Mouse (Mus musculus): Measurements from ENCODE around the gene Klhl36.

Klhl36 gene

DNA sequence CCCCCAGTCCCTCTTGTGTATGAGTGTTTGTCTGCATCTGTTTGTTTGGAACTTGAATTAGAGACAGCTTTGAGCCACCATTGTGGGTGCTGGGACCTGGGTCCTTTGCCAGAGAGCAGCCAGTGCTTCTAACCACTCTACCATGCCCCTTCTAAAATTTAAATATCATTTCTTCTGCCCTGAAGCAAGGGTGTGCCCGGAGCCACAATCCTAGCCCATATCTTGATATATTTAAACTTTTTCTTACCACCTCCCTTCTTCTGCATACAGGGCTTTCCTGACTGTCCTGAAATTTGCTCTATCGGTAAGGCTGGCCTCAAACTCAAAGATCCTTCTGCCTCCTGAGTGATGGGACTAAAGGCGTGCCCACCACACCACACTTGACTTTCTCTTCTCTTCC is 55.3 kb downstream of the Klhl36 start:
- ATAC-seq (ENCODE audit: insufficient number of reproducible peaks, low FRiP score, low TSS enrichment), result no peak

DNA sequence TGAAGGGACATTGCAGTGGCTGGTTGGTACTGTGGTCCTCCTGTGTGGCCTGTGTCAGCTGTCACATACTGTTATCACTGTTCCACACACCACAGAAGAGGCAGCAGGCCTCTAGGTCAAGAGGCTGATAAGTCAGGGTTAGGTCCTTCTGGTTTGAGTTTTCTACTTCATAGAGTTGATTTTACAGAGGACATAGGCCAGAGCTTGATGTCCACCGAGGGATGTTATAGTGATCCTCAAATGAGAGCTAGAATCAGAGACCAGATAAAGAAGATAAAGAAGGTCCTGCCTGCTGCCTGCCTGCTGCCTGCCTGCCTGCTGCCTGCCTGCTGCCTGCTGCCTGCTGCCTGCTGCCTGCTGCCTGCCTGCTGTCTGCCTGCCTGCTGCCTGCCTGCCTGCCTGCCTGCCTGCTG is 56.1 kb downstream of the Klhl36 start:
- no peak for ATAC-seq (ENCODE audit: insufficient number of reproducible peaks, low FRiP score, low TSS enrichment)

DNA sequence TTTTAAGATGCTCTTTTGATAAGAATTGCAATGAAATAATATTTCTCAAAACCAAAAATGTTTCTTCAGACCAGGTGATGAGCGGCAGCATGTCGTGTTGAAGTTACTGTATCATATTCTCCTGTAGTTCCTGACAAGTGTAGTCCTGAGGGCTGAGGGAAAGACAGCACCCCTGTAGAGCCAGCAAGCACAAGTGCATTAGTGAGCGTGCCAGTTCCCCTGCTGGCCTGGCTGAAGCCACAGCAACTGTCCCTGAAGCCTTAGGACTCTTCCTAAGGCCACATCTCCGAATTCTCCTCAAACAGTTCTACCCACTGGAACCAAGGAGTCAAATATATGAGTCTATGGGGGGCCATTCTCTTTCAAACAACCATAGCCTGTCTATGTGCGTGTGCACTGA is 61.2 kb downstream of the Klhl36 start:
- ATAC-seq (ENCODE audit: insufficient number of reproducible peaks, low FRiP score, low TSS enrichment), result no peak

DNA sequence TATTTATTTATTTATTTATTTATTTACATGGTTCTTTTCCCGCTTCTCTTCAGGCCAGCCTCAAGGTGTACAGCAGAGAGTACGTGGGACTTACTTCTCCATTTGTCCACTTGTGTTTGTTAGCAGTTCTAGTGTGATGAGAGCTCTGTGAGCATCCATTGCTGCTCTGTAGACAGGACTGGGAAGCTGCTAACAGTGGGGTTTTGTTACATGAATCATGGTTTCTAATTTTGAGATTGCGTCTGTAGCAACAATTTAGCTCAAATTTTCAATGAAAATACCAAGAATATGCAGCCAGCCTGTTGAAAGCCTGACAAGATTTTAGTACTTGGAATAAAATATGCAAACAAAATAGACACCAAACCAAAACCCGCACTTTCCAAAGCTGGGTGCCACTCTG is 63.4 kb downstream of the Klhl36 start:
- ATAC-seq (ENCODE audit: insufficient number of reproducible peaks, low FRiP score, low TSS enrichment), result no peak

DNA sequence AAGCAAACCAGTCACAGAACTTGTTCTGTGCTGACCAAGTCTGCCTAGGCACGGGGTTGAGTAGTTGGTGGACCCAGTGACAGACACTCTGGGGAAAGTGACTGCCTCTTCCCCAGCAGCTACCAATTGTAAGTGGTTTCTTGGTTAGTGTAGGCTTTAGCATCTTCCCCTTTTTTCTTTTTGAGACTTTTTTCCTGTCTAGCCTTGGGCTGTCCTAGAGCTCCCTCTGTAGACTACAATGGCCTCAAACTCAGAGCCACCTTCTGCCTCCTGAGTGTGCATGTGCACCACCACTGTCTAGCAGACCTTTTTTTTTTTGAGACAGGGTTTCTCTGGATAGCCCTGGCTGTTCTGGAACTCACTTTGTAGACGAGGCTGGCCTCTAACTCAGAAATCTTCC is 64.4 kb downstream of the Klhl36 start:
- no peak for ATAC-seq (ENCODE audit: insufficient number of reproducible peaks, low FRiP score, low TSS enrichment)
